Mouse (Mus musculus) heart, postnatal 36 days (tissue): ENCODE results near the gene Mettl16. TPM values are rescaled to one million over a fixed set of nuclear protein-coding genes. Genes with fewer than 3 reads are reported as not detected.

Source experiments
- DNase-seq, 2 experiments: peaks; one replicate each; pipeline ENCODE4 v3.0.0; 2021 to 2022
- intact Hi-C: fragments of 180-260 bp; cut with DNase I; formaldehyde crosslinking; loops from one replicate; pipeline ENCODE4 v1.15.1; 2025
- microRNA-seq, 2 experiments: library from miRNA; unstranded; fragments of <30 nt; microRNA quantifications; one replicate each; pipeline ENCODE4 v1.2.0; 2021; ENCODE audit warnings: borderline number of aligned reads in 2 of 2
- total RNA-seq, 2 experiments: library from RNA; stranded (reverse); gene quantifications; 2 replicates each; pipeline ENCODE4 v1.2.3; 2021

Gene Mettl16
- total RNA-seq, 2 experiments from 2014 or later, result 13.0 to 13.8 TPM

GRCm38 (mm10) chr11:74870991-74871622, 100.5 kb downstream of the Mettl16 start:
- DNase-seq, result no peak
- intact Hi-C loops, result no loop called here

- DNase-seq, result no peak
- intact Hi-C loops, result no loop called here
Measured at GRCm38 (mm10) chr11:74874630-74875029, 104.0 kb downstream of the Mettl16 start.

GRCm38 (mm10) chr11:74876801-74877200, 106.2 kb downstream of the Mettl16 start:
- intact Hi-C loops, result loop anchor here (1.0 kb wide), 1 partner anchor 20 kb away; no protein-coding TSS in a partner anchor
- peak; percentile 43 to 49 for DNase-seq

Small RNA genes within 50 kb of the gene (microRNA-seq; reads per million reads assigned to microRNA genes)
- 0 to 0.67 reads per million in 2 experiments for gene Mir6926

Other genes starting within 250 kb of the Mettl16 start
- gene Rap1gap2, start 159.9 kb upstream of the Mettl16 start, total RNA-seq, result 10 to 100 TPM; 74.1 to 86.6 TPM
- gene Ccdc92b, start 151.2 kb upstream of the Mettl16 start, total RNA-seq, result under 1 TPM; 0.33 to 0.36 TPM
- gene Cluh, start 121.3 kb upstream of the Mettl16 start, total RNA-seq, result 100 to 1,000 TPM; 221 to 229 TPM
- gene Pafah1b1, start 46.2 kb upstream of the Mettl16 start, total RNA-seq, result 100 to 1,000 TPM; 201 to 204 TPM
- gene Mnt, start 60.1 kb downstream of the Mettl16 start, total RNA-seq, result 10 to 100 TPM; 11.4 to 11.9 TPM
- gene Sgsm2, start 126.2 kb downstream of the Mettl16 start, total RNA-seq, result 1 to 10 TPM; 6.1 to 6.2 TPM
- 10 to 100 TPM; 19.7 to 20.2 TPM for gene Tsr1, start 127.2 kb downstream of the Mettl16 start, total RNA-seq
- gene Smg6, start 155.0 kb downstream of the Mettl16 start, total RNA-seq, result 10 to 100 TPM; 18.2 to 21.0 TPM
- 10 to 100 TPM; 27.1 to 28.6 TPM for gene Srr, start 155.1 kb downstream of the Mettl16 start, total RNA-seq